Mouse (Mus musculus) neural tube, embryonic 12.5 days (tissue): Measurements from ENCODE around the gene Pdgfc. TPM values are rescaled to one million over a fixed set of nuclear protein-coding genes. Genes with fewer than 3 reads are reported as not detected.

Experiments used
- ATAC-seq: fragments of 200-750 bp; cut with Nextera tagmentation; 2 replicates; pipeline ENCODE4 v1.8.0; 2017; ENCODE audit warnings: low read depth, mild to moderate bottlenecking, moderate TSS enrichment, moderate library complexity; ENCODE audit not compliant: low FRiP score
- H3K27ac ChIP-seq: fragments of 300-500 bp; sonication (generic); 2 replicates; pipeline ENCODE4 v1.5.1; 2016
- H3K27me3 ChIP-seq: fragments of 300-500 bp; sonication (generic); replicated peaks from 2 replicates; pipeline ENCODE4 v1.6.1; 2016; ENCODE audit warnings: mild to moderate bottlenecking
- H3K36me3 ChIP-seq: fragments of 300-500 bp; sonication (generic); 2 replicates; pipeline ENCODE4 v1.6.1; 2016; ENCODE audit warnings: mild to moderate bottlenecking
- H3K4me1 ChIP-seq: fragments of 300-500 bp; sonication (generic); 2 replicates; pipeline ENCODE4 v1.6.1; 2016
- H3K4me2 ChIP-seq: fragments of 300-500 bp; sonication (generic); replicated peaks from 2 replicates; pipeline ENCODE4 v1.6.1; 2016; ENCODE audit warnings: mild to moderate bottlenecking
- H3K4me3 ChIP-seq: fragments of 300-500 bp; sonication (generic); 2 replicates; pipeline ENCODE4 v1.5.1; 2016
- H3K9ac ChIP-seq: fragments of 300-500 bp; sonication (generic); 2 replicates; pipeline ENCODE4 v1.6.1; 2016; ENCODE audit warnings: mild to moderate bottlenecking
- H3K9me3 ChIP-seq: fragments of 300-500 bp; sonication (generic); 2 replicates; pipeline ENCODE4 v1.6.1; 2016; ENCODE audit warnings: mild to moderate bottlenecking
- WGBS: fragments of 180-500 bp; shearing (Covaris S2); methylation state at CpG from one replicate; pipeline ENCODE4 v1.1.7; 2016; 5-methylcytosine and 5-hydroxymethylcytosine counted together
- polyA plus RNA-seq: library from polyadenylated mRNA; unstranded; fragments of >200 nt; fragmentation: Nextera tagmentation; extraction: Ambion mirVana; gene quantifications from 2 replicates; pipeline ENCODE4 v1.2.1, GENCODE M21; 2016

Gene Pdgfc
- polyA plus RNA-seq, 1 experiment from 2014 or later: 10.4 TPM

DNA sequence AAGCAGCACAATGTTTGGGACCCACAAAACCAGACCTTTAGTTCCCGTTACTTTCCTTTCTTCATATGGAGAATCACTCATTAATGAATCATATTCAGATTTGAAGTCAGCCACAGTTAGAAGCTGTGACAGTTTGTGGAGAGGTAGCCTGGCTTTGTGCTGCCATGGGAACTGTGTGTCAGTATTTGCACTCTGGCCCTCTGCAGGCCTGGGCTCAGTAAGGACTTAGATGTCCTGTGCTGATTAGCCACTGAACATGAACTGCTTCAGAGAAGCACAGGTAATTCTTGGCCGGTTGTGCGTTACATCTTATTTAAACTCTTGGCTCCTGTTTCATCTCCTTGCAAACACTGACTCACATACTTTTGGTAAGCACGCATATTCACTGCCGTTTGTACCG is 16.2 kb downstream of the Pdgfc start:
- no peaks in the 10 kb centered on the region for H3K9me3 ChIP-seq
- no peak overlapping the region for H3K9ac ChIP-seq
- no peaks in the 10 kb centered on the region for H3K36me3 ChIP-seq
- no peaks in the 10 kb centered on the region for H3K4me1 ChIP-seq
- ATAC-seq: no peak
- H3K4me3 ChIP-seq: no peak overlapping the region
- no peaks in the 10 kb centered on the region for H3K27me3 ChIP-seq
- no peak overlapping the region for H3K27ac ChIP-seq
- H3K4me2 ChIP-seq: no peak overlapping the region
- 92% methylated on average over 6 of the region's 6 CpGs for WGBS

DNA sequence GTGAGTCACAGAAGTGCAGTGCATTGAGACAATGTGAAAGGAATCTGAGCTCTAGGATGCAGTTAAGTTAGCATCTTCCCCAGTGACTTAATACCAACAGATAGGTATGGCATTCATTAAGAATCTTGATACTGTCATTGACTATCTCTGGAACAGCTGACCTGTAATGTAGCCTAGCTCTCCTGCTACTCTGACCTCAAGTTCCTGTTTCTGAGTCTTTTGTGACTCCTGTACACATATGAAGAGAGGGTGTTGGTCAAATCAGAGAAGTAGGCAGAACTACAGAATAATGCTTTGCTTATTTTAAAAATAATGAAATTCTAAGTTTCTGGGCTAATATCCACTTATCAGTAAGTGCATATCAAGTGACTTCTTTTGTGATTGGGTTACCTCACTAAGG is 17.9 kb downstream of the Pdgfc start:
- no peak for ATAC-seq
- Histone ChIP-seq H3K9me3 (no peaks in the 10 kb centered on the region), H3K36me3 (no peaks in the 10 kb centered on the region), H3K9ac (no peak overlapping the region), H3K4me2 (no peak overlapping the region), H3K4me3 (no peak overlapping the region), H3K27me3 (no peaks in the 10 kb centered on the region), H3K4me1 (peaks cover 5% of the 10 kb centered on the region; the same call in 1 of the 2 replicates), H3K27ac (no peak overlapping the region)

DNA sequence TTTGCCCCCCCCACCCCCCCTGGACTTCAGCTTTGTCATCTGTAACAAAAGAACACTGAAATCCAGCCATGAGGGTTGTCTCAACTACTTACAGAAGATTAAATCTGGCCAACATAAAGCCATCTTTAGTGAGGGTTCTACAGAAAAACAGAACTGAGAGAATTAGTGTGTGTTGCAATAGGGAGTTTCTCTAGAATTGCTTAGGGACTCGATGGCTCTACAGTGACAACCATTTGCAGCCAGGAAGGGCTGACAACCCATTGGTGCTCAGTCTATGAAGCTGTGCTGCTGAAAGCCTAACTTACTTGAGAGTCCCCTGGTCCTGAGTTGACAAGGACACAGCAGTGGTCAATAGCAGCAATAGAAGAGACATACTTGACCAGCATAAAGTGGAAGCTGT is 21.5 kb downstream of the Pdgfc start:
- Histone ChIP-seq H3K9me3 (no peaks in the 10 kb centered on the region), H3K4me3 (no peak overlapping the region), H3K4me1 (peaks cover 5% of the 10 kb centered on the region; the same call in 1 of the 2 replicates), H3K27ac (no peak overlapping the region), H3K27me3 (no peaks in the 10 kb centered on the region), H3K9ac (no peak overlapping the region), H3K36me3 (no peaks in the 10 kb centered on the region), H3K4me2 (no peak overlapping the region)
- 90% methylated on average over 1 of the region's 1 CpGs for WGBS
- no peak for ATAC-seq

GRCm38 (mm10) chr3:81058527-81059031 is 22.4 kb downstream of the Pdgfc start:
- H3K9me3 ChIP-seq: no peaks in the 10 kb centered on the region
- H3K9ac ChIP-seq: no peak overlapping the region
- no peaks in the 10 kb centered on the region for H3K27me3 ChIP-seq
- no peak overlapping the region for H3K4me2 ChIP-seq
- no peaks in the 10 kb centered on the region for H3K36me3 ChIP-seq
- no peak overlapping the region for H3K4me3 ChIP-seq
- H3K4me1 ChIP-seq: peaks cover 5% of the 10 kb centered on the region; the same call in 1 of the 2 replicates
- H3K27ac ChIP-seq: no peak overlapping the region
- 39% methylated on average over 4 of the region's 4 CpGs for WGBS
- peak; percentile 37; the same call in 1 of the 2 replicates for ATAC-seq

GRCm38 (mm10) chr3:81068550-81068949 is 32.3 kb downstream of the Pdgfc start:
- Histone ChIP-seq H3K4me1 (no peaks in the 10 kb centered on the region), H3K27ac (no peak overlapping the region), H3K4me2 (no peak overlapping the region), H3K9ac (no peak overlapping the region), H3K4me3 (no peak overlapping the region), H3K9me3 (no peaks in the 10 kb centered on the region), H3K27me3 (no peaks in the 10 kb centered on the region), H3K36me3 (no peaks in the 10 kb centered on the region)
- no peak for ATAC-seq
- 51% methylated on average over 2 of the region's 2 CpGs for WGBS

DNA sequence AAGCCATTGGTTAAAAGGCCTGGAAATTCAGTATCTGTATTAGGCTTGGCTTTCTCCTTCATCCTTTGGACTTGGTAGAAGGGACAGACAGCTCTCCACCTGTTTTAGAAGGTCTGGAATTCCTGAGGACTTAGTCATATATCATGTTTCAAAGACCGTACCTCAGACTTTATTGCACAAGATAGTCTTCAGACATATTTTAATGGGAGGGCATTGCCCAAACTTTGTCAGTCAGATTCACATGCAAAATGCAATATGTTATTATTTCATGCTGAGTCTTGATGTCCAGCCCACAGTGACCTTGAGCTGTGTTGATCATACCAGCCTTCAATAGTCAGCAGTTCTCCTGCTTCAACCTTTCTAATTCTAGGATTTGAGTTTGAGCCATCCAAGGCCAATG is 64.9 kb downstream of the Pdgfc start:
- H3K4me2 ChIP-seq: no peak overlapping the region
- H3K9me3 ChIP-seq: no peaks in the 10 kb centered on the region
- H3K9ac ChIP-seq: no peak overlapping the region
- H3K27me3 ChIP-seq: no peaks in the 10 kb centered on the region
- no peaks in the 10 kb centered on the region for H3K36me3 ChIP-seq
- 91% methylated on average over 1 of the region's 1 CpGs for whole genome bisulfite sequencing
- no peak overlapping the region for H3K4me3 ChIP-seq
- no peak overlapping the region for H3K27ac ChIP-seq
- peaks cover 10% of the 10 kb centered on the region; the same call in 1 of the 2 replicates for H3K4me1 ChIP-seq
- ATAC-seq: no peak

- H3K27ac ChIP-seq: no peak overlapping the region
- H3K4me2 ChIP-seq: no peak overlapping the region
- 21% methylated on average over 3 of the region's 3 CpGs for WGBS
- no peaks in the 10 kb centered on the region for H3K9me3 ChIP-seq
- H3K4me3 ChIP-seq: no peak overlapping the region
- no peak overlapping the region for H3K9ac ChIP-seq
- peak; percentile 87 for ATAC-seq
- H3K4me1 ChIP-seq: peaks cover 10% of the 10 kb centered on the region; the same call in 1 of the 2 replicates
- no peaks in the 10 kb centered on the region for H3K36me3 ChIP-seq
- H3K27me3 ChIP-seq: no peaks in the 10 kb centered on the region
Observed at GRCm38 (mm10) chr3:81102158-81102876, 66.1 kb downstream of the Pdgfc start.

- H3K27me3 ChIP-seq: no peaks in the 10 kb centered on the region
- no peak overlapping the region for H3K4me3 ChIP-seq
- H3K9me3 ChIP-seq: no peaks in the 10 kb centered on the region
- no peaks in the 10 kb centered on the region for H3K36me3 ChIP-seq
- H3K4me2 ChIP-seq: no peak overlapping the region
- H3K27ac ChIP-seq: no peak overlapping the region
- H3K4me1 ChIP-seq: peaks cover 10% of the 10 kb centered on the region; the same call in 1 of the 2 replicates
- ATAC-seq: no peak
- no peak overlapping the region for H3K9ac ChIP-seq
- WGBS: 72% methylated on average over 5 of the region's 5 CpGs
Observed at GRCm38 (mm10) chr3:81102877-81103420, 66.7 kb downstream of the Pdgfc start.

DNA sequence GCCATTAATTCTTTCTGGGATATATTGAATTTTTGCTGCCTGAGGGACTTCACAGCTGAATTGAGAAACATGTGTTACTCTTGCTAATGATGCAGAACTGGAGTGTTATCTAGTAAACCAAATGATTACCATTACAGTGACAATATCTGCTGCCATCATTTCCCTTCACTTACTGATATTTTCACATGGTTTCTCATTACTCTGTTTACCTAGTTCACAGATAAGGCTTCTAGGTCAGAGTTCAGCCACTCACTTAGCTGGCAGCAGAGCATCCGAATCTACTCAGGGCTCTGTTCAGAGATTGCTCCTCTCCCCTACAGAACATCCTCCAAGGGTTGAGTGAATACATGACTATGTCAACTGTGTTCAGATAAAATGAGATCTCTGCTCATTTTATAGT is 71.3 kb downstream of the Pdgfc start:
- H3K4me2 ChIP-seq: no peak overlapping the region
- H3K36me3 ChIP-seq: no peaks in the 10 kb centered on the region
- no peaks in the 10 kb centered on the region for H3K27me3 ChIP-seq
- no peaks in the 10 kb centered on the region; the same call in 1 of the 2 replicates for H3K4me1 ChIP-seq
- WGBS: 83% methylated on average over 1 of the region's 1 CpGs
- no peak overlapping the region for H3K9ac ChIP-seq
- no peak overlapping the region for H3K27ac ChIP-seq
- H3K4me3 ChIP-seq: no peak overlapping the region
- ATAC-seq: no peak
- H3K9me3 ChIP-seq: no peaks in the 10 kb centered on the region

GRCm38 (mm10) chr3:81110968-81111367 is 74.8 kb downstream of the Pdgfc start:
- Histone ChIP-seq H3K27ac (no peak overlapping the region), H3K9ac (no peak overlapping the region), H3K4me1 (no peaks in the 10 kb centered on the region), H3K9me3 (no peaks in the 10 kb centered on the region), H3K4me3 (no peak overlapping the region), H3K36me3 (no peaks in the 10 kb centered on the region), H3K27me3 (no peaks in the 10 kb centered on the region), H3K4me2 (no peak overlapping the region)
- 85% methylated on average over 1 of the region's 1 CpGs for WGBS
- ATAC-seq: no peak

GRCm38 (mm10) chr3:81112892-81113291 is 76.7 kb downstream of the Pdgfc start:
- Histone ChIP-seq H3K36me3 (no peaks in the 10 kb centered on the region), H3K27ac (no peak overlapping the region), H3K9ac (no peak overlapping the region), H3K27me3 (no peaks in the 10 kb centered on the region), H3K4me1 (no peaks in the 10 kb centered on the region), H3K9me3 (no peaks in the 10 kb centered on the region), H3K4me3 (no peak overlapping the region), H3K4me2 (no peak overlapping the region)
- WGBS: 93% methylated on average over 3 of the region's 3 CpGs
- no peak for ATAC-seq

DNA sequence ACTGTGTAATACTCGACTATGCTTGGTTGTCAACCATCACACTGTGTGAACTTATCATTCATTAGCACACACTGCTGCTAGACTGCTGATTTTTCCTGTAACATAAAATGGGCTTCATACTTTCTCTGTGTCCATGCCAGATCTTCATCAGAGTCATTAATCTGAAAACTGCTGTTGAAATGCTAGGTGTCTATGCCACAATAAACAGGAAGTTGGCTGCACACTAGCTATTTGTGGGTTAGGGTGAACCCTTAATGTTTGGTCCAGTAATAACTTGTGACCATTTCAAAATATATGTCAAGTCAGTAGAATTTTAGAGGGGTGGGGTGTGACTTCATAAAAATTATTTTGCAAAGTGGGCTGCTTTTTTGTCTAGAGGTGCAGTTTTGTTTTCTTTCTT is 84.4 kb downstream of the Pdgfc start:
- Histone ChIP-seq H3K9ac (no peak overlapping the region), H3K4me2 (no peak overlapping the region), H3K9me3 (no peaks in the 10 kb centered on the region), H3K27ac (no peak overlapping the region), H3K36me3 (no peaks in the 10 kb centered on the region), H3K4me3 (no peak overlapping the region), H3K4me1 (no peaks in the 10 kb centered on the region), H3K27me3 (no peaks in the 10 kb centered on the region)
- WGBS: 85% methylated on average over 1 of the region's 1 CpGs
- no peak for ATAC-seq

DNA sequence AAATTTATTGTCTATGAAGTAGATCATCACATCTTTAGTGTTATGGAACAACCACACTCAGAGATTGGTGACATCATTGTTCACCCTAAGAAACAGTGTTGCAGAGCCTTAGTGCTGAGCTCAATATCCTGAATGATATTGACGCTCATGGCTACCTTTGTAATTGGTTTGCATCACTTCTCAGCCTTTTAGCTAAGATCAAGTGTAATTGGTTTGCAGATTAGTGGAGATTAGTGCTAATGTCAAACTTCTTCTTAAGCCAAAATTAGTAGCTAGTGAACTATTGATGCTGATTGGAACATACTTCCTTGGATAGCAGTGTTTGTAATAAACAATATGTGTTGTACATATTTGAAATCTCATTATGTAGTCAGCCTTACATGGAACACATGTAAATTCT is 85.5 kb downstream of the Pdgfc start:
- no peak overlapping the region for H3K9ac ChIP-seq
- WGBS: 90% methylated on average over 1 of the region's 1 CpGs
- H3K4me2 ChIP-seq: no peak overlapping the region

More for the DNA sequence above, 85.5 kb downstream of the Pdgfc start:
- no peaks in the 10 kb centered on the region for H3K36me3 ChIP-seq
- H3K4me3 ChIP-seq: no peak overlapping the region
- no peaks in the 10 kb centered on the region for H3K9me3 ChIP-seq
- no peaks in the 10 kb centered on the region for H3K4me1 ChIP-seq
- no peak for ATAC-seq
- H3K27ac ChIP-seq: no peak overlapping the region
- H3K27me3 ChIP-seq: no peaks in the 10 kb centered on the region
